Mouse (Mus musculus): ENCODE measurements around the gene Tgfbr3l.
A peak's percentile ranks its signal among the peaks of the same experiment; 100 is the strongest.

Tgfbr3l gene

DNA sequence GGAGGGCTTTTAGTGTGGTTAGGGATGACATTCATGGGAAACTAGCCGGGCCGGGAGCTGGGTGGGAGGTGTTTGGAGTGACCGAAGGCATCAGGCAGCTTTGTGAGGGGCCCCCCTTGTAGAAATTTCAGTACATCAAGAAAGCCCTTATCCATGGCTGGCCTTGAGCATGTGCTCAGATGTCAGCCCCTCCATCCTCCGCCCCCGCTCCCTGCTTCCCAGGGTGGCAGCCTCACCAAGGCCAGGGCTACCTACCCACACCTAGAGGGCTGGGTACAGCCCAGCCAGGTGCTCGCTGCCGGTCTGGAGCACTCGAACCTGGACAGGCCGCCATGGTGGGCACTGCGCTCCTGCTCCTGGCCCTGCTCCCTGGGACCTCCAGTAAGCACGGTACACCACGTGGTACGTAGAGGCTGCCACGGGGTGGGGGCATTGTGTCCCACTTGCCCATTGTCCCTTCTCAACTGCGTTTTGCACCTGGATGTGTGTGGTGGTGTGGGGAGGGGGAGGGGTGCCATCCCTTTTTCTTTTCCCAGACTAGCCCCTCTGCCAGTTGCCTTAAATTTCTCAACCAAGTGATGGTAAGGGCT is at the start of gene Tgfbr3l:
Gene Tgfbr3l (plus strand): TSS at position 264 of the 590 bp plus-strand sequence.
- DNase-seq (ENCODE audit: inconsistent ontology term) = no peak

DNA sequence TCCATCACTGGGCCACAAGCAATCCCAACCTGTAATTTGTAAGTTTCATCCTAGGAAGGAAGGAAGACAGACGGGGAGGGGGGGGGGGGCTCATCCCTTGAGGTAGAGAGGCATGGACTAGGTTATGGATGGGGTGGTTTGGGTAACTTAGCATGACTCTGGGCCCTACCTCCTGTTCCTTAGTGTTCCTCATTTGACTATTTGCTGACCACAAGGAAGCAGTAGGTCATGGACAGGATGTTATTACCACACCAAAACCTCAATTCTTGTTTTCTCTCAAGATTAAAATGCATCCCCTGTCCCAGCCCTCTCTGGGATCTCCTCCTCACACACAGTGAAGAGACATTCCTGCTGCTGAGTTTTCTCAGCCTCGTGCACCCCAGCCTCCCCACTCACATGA is 46.7 kb upstream of the Tgfbr3l start:
- DNase-seq (ENCODE audit: inconsistent ontology term) = no peak

DNA sequence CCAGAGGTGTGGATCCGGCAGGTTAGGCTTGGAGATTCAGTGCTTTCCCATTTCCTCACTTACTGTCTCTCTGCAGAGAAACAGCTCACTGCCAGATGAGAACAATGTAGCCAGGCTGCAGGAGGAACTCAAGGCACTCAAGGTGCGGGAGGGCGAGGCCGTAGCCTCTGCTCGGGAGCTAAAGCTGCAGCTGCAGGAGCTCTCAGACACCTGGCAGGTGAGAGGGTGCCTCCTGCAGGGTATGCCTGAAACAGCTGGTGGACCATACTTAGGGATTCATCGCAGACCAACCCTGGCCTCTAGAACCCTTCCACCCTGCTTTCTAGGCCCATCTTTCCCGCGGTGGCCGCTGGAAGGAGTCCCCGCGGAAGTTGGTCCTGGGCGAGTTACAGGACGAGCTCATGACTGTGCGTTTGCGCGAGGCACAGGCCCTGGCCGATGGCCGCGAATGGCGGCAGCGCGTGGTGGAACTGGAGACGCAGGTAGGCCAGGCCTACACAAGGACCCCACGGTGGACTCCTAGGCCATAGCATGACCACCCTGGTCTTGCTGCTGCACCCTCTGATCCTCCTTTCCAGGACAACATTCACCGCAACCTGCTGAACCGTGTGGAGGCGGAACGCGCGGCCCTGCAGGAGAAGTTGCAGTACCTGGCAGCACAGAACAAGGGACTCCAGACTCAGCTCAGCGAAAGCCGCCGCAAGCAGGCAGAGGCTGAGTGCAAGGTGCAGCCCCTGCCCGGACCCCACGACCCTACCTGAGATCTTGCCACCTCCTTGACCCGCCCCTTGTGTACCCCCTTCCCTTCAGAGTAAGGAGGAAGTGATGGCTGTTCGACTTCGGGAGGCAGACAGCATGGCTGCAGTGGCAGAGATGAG is 42.5 kb upstream of the Tgfbr3l start:
- no peak for DNase-seq (ENCODE audit: inconsistent ontology term)

DNA sequence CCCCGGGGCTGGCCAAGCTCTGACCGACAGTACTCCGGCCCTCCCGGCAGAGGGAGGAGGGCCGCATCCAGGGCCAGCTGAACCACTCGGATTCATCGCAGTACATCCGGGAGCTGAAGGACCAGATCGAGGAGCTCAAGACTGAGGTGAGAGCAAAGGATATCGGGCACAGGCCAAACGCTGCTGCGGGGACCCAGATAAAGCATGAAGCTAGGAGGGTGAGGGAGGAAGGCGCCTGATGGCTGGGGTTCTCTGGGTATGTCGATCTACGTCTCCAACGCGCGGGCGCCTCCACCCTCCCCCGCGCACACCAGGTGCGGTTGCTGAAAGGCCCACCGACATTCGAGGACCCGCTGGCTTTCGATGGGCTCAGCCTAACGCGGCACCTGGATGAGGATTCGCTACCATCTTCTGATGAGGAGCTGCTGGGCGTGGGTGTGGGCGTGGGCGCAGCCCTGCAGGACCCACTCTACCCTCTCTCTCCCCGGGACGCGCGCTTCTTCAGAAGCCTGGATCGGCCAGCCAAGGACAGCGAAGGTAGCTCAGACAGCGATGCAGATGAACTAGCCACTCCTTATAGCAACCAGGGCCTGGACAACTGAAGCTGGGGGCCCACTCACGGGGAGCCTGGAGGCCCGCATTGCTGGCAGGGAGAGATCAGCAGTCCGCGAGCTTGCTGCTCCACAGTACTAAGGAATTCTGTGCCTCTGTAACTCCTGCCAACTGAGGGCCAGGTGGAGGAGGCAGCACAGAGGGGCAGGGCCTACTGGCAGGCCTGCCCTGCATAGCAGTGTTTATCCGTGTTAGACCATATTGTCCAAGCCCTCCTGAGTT is 41.6 kb upstream of the Tgfbr3l start:
- DNase-seq (ENCODE audit: inconsistent ontology term) = no peak

DNA sequence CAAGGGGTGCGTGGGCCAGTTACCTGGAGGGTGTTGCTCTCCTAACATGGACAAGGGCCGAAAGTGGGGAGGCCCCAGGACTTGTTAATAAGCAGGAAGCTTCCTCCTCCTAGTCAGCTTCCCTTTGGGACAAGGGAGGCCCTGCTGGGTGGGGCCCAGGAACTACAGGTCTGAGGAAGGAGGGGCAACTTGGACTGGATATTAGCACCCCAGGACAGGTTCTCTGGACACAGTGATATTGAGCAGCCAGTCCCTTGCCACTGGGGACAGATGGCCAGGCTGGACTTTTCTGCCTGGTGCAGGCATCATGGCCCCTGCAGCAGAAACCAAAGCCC is 41.0 kb upstream of the Tgfbr3l start:
- no peak for DNase-seq (ENCODE audit: inconsistent ontology term)

DNA sequence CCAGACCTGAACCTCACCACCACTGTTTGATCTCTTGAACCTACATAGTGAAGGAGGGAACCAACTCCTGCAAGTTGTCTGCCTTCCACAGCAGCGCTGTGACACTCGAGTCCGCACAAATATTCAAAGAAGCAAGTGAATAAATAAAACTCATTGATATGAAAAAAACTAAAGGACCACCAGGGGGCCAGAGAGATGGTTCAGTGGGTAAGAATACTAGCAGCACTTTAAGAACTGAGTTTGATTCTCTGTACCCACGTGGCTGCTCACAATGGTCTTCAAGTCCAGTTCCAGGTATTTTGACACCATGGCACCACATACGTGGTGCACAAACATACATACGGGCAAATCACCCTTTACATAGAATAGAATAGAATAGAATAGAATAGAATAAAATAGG is 36.9 kb upstream of the Tgfbr3l start:
- DNase-seq (ENCODE audit: inconsistent ontology term) = no peak

DNA sequence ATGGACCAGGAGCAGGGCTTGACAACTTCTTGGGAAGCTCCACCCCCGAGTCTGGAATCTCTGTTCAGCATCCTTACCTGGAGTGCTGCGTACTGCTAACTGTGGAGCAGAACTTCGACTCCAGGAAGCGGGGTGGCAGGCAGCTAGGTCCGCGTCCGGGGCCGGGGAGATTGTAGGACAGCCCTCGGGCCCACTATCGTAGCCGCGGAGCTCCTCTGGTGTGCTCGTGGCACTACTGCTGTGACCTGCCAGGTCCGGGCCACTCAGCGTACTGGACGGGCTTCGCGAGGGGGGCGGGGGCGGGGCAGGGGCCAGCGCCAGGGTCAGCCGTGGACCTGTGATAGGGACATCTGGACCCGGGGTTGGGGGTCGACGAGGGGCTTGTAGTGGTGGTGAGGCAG is 35.2 kb upstream of the Tgfbr3l start:
- DNase-seq (ENCODE audit: inconsistent ontology term) = peak; percentile 26

DNA sequence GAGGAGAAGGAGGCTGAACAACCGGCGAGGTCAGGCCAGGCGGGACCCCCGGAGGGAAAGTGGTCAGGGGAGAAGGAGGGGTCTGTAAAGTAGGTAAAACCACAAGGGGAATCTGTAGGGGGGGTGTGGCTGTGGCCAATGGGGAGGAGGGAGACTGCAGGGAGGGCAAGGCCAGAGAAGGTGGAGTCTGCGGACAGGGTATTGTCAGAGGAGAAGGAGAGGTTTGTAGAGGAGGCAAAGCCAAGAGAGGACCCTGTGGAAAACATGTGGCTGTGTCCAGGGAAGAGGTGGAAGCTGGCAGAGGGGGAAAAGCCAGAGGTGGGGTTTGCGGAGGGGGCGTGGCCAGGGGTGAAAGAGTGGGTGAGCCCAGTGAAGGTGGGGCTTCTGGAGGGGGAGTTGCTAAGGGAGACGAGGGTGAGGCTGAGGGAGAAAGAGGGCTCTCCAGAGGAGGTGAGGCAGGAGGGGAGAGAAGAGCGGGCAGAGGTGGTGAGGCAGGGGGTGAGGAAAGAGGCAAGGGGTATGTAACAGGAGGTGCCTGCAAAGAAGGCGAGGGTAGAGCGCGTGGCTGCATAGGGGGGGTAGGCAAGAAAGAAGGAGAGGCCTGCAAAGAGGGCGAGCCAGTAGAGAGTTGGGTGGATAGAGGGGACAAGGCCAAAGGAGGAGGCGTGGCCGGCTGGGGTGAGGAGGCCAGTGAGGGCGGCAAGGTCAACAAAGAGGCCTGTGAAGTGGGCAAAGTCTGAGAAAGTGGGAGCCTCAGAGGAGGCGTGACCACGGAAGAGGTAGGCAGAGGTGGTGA is 34.6 kb upstream of the Tgfbr3l start:
- peak; percentile 61 for DNase-seq (ENCODE audit: inconsistent ontology term)

DNA sequence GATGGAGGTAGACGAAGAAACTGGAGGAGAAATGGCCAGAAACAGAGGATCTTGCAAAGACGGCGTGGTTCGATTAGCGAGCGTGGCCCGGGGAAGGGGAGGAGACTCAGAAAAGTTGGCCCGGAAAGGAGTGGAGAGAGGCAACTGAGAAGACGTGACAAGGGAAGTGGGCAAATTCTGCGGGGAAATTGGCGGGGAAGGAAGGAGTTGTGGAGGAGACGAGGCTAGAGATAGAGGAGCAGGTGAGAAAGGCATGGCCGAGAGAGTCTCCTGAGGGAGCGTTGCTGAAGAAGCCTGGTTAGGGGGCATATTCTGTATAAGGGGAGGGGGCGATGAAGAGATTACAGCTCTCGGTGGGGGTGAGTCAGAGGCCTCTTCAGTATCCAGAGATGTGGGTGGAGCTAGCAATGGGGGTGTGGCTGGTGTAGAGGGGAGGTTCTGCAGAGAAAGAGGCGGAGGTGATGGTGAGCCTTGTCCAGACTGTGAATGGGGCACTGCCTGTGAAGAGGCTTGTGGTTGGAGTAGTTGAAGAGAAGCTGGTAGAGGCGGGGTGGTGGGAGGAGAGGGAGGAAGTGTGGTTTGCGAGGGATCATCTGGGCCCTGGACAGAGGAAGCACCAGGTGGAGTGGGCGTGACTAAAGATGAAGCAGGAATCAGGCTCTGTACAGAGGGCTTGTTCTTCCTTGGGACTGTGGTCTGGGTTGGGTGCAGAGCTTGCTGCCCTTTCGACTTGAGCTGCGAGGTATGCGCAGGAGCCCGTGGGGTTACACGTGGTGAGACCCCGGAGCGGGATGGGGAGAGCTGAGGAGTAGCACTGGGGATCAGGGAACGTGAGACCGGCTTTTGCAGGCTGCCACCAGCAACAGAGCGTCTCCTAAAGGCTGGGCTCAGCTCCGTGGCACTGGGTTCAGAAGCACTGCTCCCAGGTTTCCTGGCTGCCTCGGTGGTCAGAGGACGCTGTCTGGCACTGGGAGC is 33.7 kb upstream of the Tgfbr3l start:
- DNase-seq (ENCODE audit: inconsistent ontology term) = peak; percentile 38

DNA sequence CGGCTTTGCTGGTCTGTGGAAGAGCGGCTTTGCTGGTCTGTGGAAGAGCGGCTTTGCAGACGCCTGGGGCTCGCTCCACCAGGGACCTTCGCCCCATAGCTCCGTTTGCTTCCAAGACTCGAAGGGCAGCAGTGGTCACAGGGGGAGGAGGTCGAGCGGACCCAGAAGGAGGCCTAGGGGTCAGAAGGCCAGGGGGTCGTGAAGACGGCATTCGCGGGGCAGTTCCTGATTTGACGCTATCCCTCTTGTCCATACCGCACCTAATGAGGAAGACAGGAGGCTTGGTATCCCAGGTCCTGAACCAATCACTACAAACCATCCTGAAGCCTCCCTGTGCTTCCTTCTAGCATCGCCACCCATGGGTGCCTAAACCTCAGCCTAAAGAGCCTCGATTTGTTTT is 31.7 kb upstream of the Tgfbr3l start:
- DNase-seq (ENCODE audit: inconsistent ontology term) = no peak

DNA sequence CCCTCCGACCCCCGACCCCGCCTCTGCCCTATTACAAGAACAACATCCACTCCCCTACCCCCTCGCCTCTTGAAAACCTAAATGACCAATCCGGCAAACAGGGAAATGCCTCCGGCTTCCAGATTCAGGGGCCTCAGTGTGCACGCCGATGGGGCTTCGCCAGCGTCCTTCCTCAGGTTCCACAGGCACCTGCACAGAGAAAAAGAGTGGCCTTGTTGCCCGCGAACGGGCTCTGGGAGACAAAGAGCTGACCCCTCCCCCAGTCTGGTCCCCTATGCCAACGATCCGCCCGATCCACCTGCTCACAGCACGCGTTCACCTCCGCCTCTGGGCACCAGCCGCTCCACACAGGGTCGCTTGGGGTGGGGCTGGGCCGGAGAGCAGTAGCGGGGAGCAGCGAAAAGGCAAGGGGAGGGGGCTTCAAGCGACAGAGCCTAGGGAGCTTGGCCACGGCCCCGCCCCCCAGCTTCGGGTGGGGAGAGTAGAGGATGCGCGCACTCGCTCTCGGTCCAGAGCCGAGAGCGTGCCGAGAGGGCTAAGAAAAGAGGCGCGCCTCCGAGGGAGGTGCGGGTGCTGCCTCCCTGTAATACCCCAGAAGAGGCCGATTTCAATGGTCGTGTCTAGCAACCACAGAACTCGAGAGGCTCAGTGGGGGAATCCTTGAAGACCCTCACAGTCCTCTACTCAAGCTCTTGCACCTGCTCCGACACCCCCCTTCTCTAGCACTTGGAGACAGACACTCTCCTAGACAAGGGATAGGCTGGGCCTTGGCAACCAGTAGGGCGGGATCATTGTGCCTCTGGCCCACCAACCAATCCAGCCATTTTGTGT is 31.0 kb upstream of the Tgfbr3l start, which contains the start of gene Prr36:
Gene Prr36 (minus strand): TSS at position 669 of the 831 bp plus-strand sequence.
- peak; percentile 46 for DNase-seq (ENCODE audit: inconsistent ontology term)

DNA sequence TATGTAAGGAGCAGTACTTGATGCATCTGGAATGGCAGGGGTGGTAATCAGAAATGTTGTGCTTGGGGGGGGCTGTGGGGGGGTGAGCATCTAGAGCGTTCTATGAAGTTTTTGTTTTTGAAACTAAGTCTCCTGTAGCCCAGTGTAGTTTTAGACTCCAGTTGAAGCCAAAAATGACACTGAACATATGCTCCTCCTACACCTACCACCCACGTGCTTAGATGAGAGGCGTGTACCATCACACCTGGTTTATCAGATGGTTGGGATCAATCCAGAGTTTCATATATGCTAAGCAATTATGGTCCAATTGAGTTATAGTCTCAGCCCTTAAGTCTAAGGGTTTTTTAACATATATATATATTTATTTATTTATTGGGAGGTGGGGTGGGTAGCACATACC is 28.4 kb upstream of the Tgfbr3l start:
- no peak for DNase-seq (ENCODE audit: inconsistent ontology term)

DNA sequence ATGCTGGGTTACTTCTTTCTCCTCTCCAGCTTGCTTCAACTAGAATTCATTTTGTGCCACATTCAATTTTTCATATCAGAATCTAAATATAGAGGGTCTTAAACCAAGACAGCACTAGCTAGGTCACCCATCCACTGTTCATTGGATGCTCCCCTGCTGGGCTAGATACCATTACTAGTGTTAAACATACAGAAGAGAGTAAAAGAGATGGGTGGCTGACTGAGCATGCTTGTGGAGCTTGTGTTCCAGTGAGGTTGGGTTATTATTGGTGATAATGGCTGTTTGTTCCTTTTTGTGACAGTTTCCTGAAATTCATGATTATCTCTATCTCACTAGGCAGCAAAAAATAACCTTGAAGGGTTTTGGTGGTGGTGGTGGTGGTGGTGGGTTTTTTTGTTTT is 26.0 kb upstream of the Tgfbr3l start:
- no peak for DNase-seq (ENCODE audit: inconsistent ontology term)

DNA sequence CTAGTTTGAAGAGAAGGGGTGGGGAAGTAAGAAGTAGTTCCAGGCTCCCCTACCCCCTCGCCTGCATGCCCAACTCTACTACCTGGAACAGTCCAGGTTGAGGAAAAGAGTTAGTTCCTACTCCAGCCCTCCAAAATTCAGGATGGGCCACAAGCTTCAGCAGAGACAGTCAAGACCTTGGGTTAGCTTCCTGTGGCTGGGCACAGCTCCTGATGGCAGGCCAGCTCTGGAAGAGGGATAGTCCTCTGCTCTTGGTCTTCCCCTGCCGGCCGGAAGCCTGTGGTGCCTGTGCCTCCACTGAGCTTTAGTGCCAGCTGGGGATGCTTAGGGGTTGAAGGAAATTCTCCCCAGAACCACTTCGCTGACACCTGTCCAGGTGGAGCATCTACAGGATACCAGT is 21.7 kb upstream of the Tgfbr3l start:
- DNase-seq (ENCODE audit: inconsistent ontology term) = no peak

DNA sequence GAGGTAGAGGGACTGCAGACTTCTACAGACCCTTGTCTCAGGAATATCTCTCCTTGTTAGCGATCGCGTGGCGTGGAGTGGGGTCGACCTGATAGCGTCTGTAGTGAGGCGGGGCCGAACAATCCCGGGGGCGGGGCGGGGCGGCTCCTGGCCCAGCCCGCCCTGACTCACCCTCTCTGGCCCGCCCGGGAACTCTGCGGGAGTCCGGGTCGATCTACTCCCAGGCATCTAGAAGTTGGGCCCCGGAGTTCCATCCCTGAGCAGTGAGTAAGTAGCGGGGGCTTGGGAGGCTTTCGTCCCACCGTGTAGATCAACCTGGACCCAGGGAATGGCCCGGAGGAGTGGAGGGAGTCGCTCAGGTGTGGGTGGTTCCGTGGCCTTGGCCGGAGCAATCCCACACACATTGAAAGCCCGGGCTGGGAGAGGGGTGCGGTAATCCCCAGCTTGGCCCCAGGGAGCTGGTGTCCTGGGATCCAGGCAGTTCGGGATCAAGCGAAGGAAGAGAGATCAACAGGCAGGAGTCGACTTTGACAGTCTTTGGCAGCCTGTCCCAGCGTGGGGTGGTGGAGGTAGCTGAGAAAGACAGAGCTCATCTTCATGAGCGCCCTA is 21.2 kb upstream of the Tgfbr3l start, which contains the start of gene Lrrc8e:
Gene Lrrc8e (plus strand): TSS at position 89 of the 609 bp plus-strand sequence.
- peak; percentile 73 for DNase-seq (ENCODE audit: inconsistent ontology term)

DNA sequence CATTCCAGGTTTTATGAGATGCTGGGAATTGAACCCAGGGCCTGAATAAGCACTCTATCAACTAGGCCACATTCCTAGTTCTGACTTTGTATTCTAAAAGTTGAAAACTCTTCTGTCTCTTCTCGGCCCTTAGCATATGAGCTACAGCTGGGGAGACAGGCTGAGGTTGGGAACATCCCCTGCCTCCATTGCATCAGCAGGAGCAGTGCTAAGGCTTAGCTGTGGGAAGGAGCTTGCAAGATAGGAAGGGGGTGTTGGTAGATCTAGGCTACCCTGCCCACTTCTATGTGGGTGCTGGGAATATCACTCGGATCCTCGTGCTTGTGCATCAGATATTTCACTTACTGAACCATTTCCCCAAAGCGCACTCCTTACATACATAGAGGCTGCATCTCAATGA is 20.1 kb upstream of the Tgfbr3l start:
- DNase-seq (ENCODE audit: inconsistent ontology term) = no peak

DNA sequence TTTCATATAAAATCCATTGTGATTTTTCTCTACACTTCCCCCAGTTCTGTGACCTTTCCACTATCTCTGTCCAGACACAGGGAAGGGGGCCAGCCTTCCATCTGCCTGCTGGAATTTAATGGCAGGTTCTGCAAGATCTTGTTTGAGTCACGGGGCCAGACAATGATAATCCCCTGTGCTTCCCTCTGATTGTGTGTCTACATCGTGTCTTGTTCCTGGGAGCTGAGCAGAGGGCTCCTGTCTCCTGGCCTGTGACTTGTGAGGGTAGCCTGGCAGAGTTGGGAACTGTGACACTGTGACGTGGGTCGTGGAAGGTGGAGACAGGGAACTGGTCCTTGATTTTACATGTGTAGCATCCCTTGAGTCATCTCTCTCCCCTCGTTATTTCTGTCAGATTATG is 18.2 kb upstream of the Tgfbr3l start:
- DNase-seq (ENCODE audit: inconsistent ontology term) = no peak

DNA sequence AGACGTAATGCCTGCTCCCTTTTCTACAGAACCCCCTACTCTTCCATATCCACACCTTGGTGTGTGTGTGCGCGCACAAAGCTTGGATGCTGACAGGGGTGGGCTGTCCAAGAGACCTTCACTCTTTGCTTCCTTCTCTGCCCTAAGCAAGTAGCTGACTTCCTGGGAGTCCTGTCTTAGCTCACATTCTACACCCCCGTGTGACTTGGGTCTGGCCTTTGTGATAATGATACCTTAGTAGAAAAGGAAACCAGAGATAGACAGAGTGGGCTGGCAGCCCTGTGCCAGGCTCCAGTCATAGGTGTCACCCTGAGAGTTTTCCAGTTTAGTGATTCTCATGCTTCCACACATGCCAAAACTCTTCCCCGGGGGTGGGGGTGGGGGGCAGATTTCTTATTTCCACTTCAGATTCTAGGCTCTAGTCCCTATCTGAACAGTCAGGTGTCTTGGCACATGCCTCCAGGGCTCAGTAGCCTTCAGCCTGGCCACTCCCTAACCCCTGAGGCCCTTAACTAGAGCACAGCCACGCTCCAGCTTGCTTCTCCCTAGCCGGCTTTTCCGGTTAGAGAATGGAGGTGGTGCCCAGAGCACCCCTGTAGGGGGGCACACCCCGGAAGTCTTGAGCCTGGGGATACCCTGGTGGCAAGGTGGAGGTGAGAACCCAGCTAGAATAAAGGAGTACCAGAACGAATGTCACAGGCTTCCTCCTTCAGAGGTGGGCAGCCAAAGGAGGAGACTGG is 17.2 kb upstream of the Tgfbr3l start:
- no peak for DNase-seq (ENCODE audit: inconsistent ontology term)

Measured in Muller cell, postnatal 12 days (primary cell).